Mouse (Mus musculus) spleen, adult 2 months (tissue): ENCODE data around the gene Slco2a1. TPM values are rescaled to one million over a fixed set of nuclear protein-coding genes. Genes with fewer than 3 reads are reported as not detected.

Experiments
- DNase-seq, 2 experiments: peaks; one replicate each; pipeline versions ENCODE4 v3.0.0 to v3.0.0-alpha.2; 2012 to 2021; ENCODE audit warnings: low spot score in 2 of 2, low read depth in 1 of 2
- H3K27ac ChIP-seq: fragments of 200-500 bp; 2 replicates; pipeline ENCODE4 v1.5.1; 2012; ENCODE audit warnings: low read length, inconsistent platforms; ENCODE audit not compliant: insufficient read depth
- H3K27me3 ChIP-seq: fragments of 200-500 bp; 2 replicates; pipeline ENCODE4 v1.6.1; 2012; ENCODE audit warnings: mild to moderate bottlenecking, moderate library complexity, low read length, inconsistent platforms; ENCODE audit not compliant: control insufficient read depth, insufficient read depth
- H3K36me3 ChIP-seq: fragments of 200-500 bp; 2 replicates; pipeline ENCODE4 v1.6.1; 2012; ENCODE audit warnings: mild to moderate bottlenecking, low read length, inconsistent platforms; ENCODE audit not compliant: control insufficient read depth, insufficient read depth
- H3K4me1 ChIP-seq: fragments of 200-500 bp; 2 replicates; pipeline ENCODE4 v1.6.1; 2011; ENCODE audit warnings: inconsistent platforms; ENCODE audit not compliant: control insufficient read depth, insufficient read depth, insufficient read length
- H3K4me3 ChIP-seq: fragments of 200-500 bp; 2 replicates; pipeline ENCODE4 v1.5.1; 2011; ENCODE audit warnings: mild to moderate bottlenecking, inconsistent platforms; ENCODE audit not compliant: insufficient read depth, insufficient read length; ENCODE audit errors: extremely low read depth
- CTCF ChIP-seq: fragments of 200-500 bp; IDR thresholded peaks from 2 replicates; pipeline ENCODE4 v1.5.1; 2011; ENCODE audit warnings: mild to moderate bottlenecking, inconsistent platforms; ENCODE audit not compliant: insufficient read depth, insufficient read length, insufficient replicate concordance; ENCODE audit errors: extremely low read depth
- POLR2A ChIP-seq: fragments of 200-500 bp; IDR thresholded peaks from 2 replicates; pipeline ENCODE4 v1.6.1; 2011; ENCODE audit warnings: low read depth, low read length, inconsistent platforms
- WGBS: fragments of 180-500 bp; shearing (Covaris S2); methylation state at CpG from one replicate; pipeline ENCODE4 v1.1.7; 2018; 5-methylcytosine and 5-hydroxymethylcytosine counted together
- polyA plus RNA-seq: library from polyadenylated mRNA; depleted of rRNA; stranded (reverse); fragments of >200 nt; gene quantifications from 2 replicates; pipeline ENCODE4 v1.2.3, GENCODE M21; 2012

Gene Slco2a1
- polyA plus RNA-seq, 1 experiment, result 57.0 TPM

- H3K27me3 ChIP-seq, result no peaks in the 10 kb centered on the region
- no peak for DNase-seq
- no peaks in the 10 kb centered on the region for H3K36me3 ChIP-seq
- TF ChIP-seq CTCF (no peak), POLR2A (no peak)
- WGBS, result 92% methylated on average over 1 of the region's 1 CpGs
- H3K4me1 ChIP-seq, result no peaks in the 10 kb centered on the region
- H3K4me3 ChIP-seq, result no peak overlapping the region
- no peak overlapping the region for H3K27ac ChIP-seq
Observed at GRCm38 (mm10) chr9:102985111-102985510, 3.4 kb upstream of the Slco2a1 start.

DNA sequence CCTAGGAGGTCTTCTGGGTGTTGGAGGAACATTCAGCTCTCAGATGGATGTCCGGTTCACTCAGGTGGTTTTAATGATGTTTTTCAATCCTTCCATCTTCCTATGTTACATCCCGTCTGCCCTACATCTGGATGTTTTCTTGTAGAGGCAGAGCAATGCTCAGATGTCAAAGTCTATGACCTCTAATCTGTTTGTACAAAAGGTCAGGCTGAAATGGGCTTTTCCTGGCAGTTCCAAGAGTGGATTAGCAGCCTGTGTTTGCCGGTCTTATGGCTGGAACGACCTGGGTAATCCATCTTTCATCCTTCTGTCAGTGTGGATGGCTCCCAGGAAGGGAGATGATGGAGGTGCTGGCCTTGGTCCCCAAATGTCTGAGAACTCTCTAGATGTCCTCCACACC lies 2.6 kb upstream of the Slco2a1 start:
- TF ChIP-seq CTCF (no peak), POLR2A (no peak)
- H3K36me3 ChIP-seq, result no peaks in the 10 kb centered on the region
- no peak overlapping the region for H3K4me3 ChIP-seq
- no peak for DNase-seq
- WGBS, result 79% methylated on average over 4 of the region's 4 CpGs
- no peaks in the 10 kb centered on the region for H3K27me3 ChIP-seq
- no peak overlapping the region for H3K27ac ChIP-seq
- H3K4me1 ChIP-seq, result no peaks in the 10 kb centered on the region

- Histone ChIP-seq H3K27ac (no peak overlapping the region), H3K27me3 (no peaks in the 10 kb centered on the region), H3K4me3 (no peak overlapping the region), H3K4me1 (no peaks in the 10 kb centered on the region), H3K36me3 (no peaks in the 10 kb centered on the region)
- DNase-seq, result no peak
- no peak for TF ChIP-seq POLR2A
- TF ChIP-seq CTCF, result no peak
- WGBS, result 73% methylated on average over 6 of the region's 6 CpGs
Observed at GRCm38 (mm10) chr9:102990306-102991133, 2.0 kb downstream of the Slco2a1 start.

DNA sequence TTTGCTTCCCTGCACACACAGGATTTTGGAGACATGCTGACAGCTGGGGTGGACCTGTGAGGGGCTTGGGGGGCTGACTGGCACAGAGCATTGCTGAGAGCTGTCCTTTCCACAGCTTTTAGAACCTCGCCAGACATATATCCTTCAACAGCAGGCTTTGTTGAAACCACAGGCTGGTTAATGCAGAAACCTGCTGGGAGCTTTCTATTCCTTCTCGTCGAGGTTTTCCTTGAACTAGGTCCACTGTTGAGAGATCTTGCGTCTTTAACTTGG lies 2.6 kb downstream of the Slco2a1 start:
- H3K4me3 ChIP-seq, result no peak overlapping the region
- no peak for DNase-seq
- H3K36me3 ChIP-seq, result no peaks in the 10 kb centered on the region
- no peaks in the 10 kb centered on the region for H3K27me3 ChIP-seq
- H3K27ac ChIP-seq, result no peak overlapping the region
- H3K4me1 ChIP-seq, result no peaks in the 10 kb centered on the region
- TF ChIP-seq POLR2A, result no peak
- no peak for TF ChIP-seq CTCF
- 76% methylated on average over 4 of the region's 4 CpGs for WGBS

DNA sequence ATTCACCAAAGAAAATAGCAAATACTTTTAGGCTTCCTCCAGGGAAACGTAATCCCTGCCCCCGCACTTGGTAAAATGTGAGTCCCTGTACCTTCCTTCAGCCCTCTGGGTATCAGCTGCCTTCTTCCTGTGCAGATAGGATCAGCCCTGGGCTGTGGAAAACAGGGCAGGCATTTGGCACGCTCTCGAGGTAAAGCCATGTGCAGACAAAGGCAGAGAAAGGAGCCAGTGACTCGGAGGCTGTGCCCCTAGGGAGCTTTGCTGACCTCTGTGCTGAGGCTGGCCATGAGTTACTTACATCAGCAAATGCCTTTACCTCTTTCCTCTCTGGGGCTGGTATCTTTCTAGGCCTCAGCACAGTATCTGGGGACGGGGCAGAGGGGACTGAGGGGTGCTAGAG lies 4.4 kb downstream of the Slco2a1 start:
- DNase-seq, result no peak
- H3K27ac ChIP-seq, result no peak overlapping the region
- H3K27me3 ChIP-seq, result no peaks in the 10 kb centered on the region
- TF ChIP-seq CTCF (no peak), POLR2A (no peak)
- WGBS, result 78% methylated on average over 6 of the region's 6 CpGs
- H3K4me1 ChIP-seq, result no peaks in the 10 kb centered on the region
- H3K36me3 ChIP-seq, result no peaks in the 10 kb centered on the region
- no peak overlapping the region for H3K4me3 ChIP-seq

GRCm38 (mm10) chr9:102993764-102994163 lies 5.3 kb downstream of the Slco2a1 start:
- no peaks in the 10 kb centered on the region for H3K4me1 ChIP-seq
- no peaks in the 10 kb centered on the region for H3K27me3 ChIP-seq
- no peak overlapping the region for H3K4me3 ChIP-seq
- no peak overlapping the region for H3K27ac ChIP-seq
- no peaks in the 10 kb centered on the region for H3K36me3 ChIP-seq
- no peak for DNase-seq
- WGBS, result 68% methylated on average over 5 of the region's 5 CpGs
- TF ChIP-seq CTCF (no peak), POLR2A (no peak)
